Mouse (Mus musculus) G1E (cell line): ENCODE data around the gene Gm20715. TPM values are rescaled to one million over a fixed set of nuclear protein-coding genes. Genes with fewer than 3 reads are reported as not detected.
"Not testable (repeated sequence)": the region's sequence is repeated elsewhere in the genome, so short reads cannot be mapped to it uniquely, and the experiment has no call there.

Experiments
- ATAC-seq: 2 replicates; pipeline ENCODE4 v1.8.0; 2016; ENCODE audit warnings: mild to moderate bottlenecking; ENCODE audit not compliant: insufficient number of reproducible peaks, poor library complexity, low FRiP score, severe bottlenecking; ENCODE audit errors: extremely low read depth
- DNase-seq: peaks from one replicate; pipeline ENCODE4 v3.0.0; 2012; ENCODE audit warnings: low spot score
- H3K27me3 ChIP-seq: 2 replicates; pipeline ENCODE4 v1.6.1; 2012; ENCODE audit warnings: mild to moderate bottlenecking, low read length, inconsistent platforms; ENCODE audit not compliant: insufficient read depth
- H3K36me3 ChIP-seq: replicated peaks from 2 replicates; pipeline ENCODE3; 2012; ENCODE audit warnings: mild to moderate bottlenecking, inconsistent platforms
- H3K4me1 ChIP-seq: 2 replicates; pipeline ENCODE4 v1.6.1; 2012; ENCODE audit warnings: low read depth, low read length, inconsistent platforms, mixed read lengths; ENCODE audit not compliant: insufficient read depth
- H3K4me3 ChIP-seq: 2 replicates; pipeline ENCODE4 v1.5.1; 2012; ENCODE audit warnings: low read depth, mild to moderate bottlenecking, inconsistent platforms, low read length, moderate library complexity, mixed read lengths
- H3K9me3 ChIP-seq: replicated peaks from 2 replicates; pipeline ENCODE4 v1.6.1; 2012; ENCODE audit warnings: inconsistent platforms
- CTCF ChIP-seq: IDR thresholded peaks from 2 replicates; pipeline ENCODE4 v1.5.1; 2012; ENCODE audit warnings: low read depth, low read length, inconsistent platforms, mixed read lengths
- GATA1 ChIP-seq: IDR thresholded peaks from 2 replicates; pipeline ENCODE4 v1.6.1; 2012; ENCODE audit warnings: borderline replicate concordance, low read length, inconsistent platforms, mixed read lengths
- GATA2 ChIP-seq: IDR thresholded peaks from 2 replicates; pipeline ENCODE4 v1.6.1; 2012; ENCODE audit warnings: low read depth, low read length, inconsistent platforms, borderline replicate concordance
- POLR2AphosphoS5 ChIP-seq: IDR thresholded peaks from 2 replicates; pipeline ENCODE4 v1.6.1; 2012; ENCODE audit warnings: low read depth, low read length, inconsistent platforms; ENCODE audit not compliant: insufficient replicate concordance
- TAL1 ChIP-seq: conservative IDR thresholded peaks from 2 replicates; pipeline ENCODE4 v1.6.1; 2012; ENCODE audit warnings: low read depth, low read length, inconsistent platforms, mixed read lengths
- polyA plus RNA-seq: library from polyadenylated mRNA; stranded (reverse); fragments of >175 nt; gene quantifications from 2 replicates; pipeline ENCODE4 v1.2.3, GENCODE M21; 2012
- total RNA-seq, 2 experiments: library from RNA; stranded (forward) in 1 of 2; stranded (reverse) in 1 of 2; fragments of 200-1000 nt in 1 of 2; fragments of >200 nt in 1 of 2; fragmentation: Nextera tagmentation in 1 of 2; gene quantifications; 2 replicates each; pipeline ENCODE4 v1.2.3; 2014 to 2017

Gm20715 gene
- total and polyA plus RNA-seq, 3 experiments: 0.11 TPM; not detected in 2

GRCm38 (mm10) chr7:6456399-6456798, 46.3 kb downstream of the Gm20715 start:
- Histone ChIP-seq H3K27me3 (no peaks in the 10 kb centered on the region), H3K9me3 (no peaks in the 10 kb centered on the region), H3K36me3 (no peaks in the 10 kb centered on the region), H3K4me3 (no peak overlapping the region), H3K4me1 (no peaks in the 10 kb centered on the region)
- ATAC-seq (no peak; the same call in 1 of the 2 replicates), DNase-seq (no peak)
- TF ChIP-seq GATA2: no peak
- TF ChIP-seq POLR2AphosphoS5: no peak
- no peak for TF ChIP-seq CTCF
- no peak for TF ChIP-seq TAL1
- no peak for TF ChIP-seq GATA1

GRCm38 (mm10) chr7:6466951-6467350, 56.9 kb downstream of the Gm20715 start, which contains the start of gene Olfr1346:
Gene Olfr1346 (plus strand): TSS chr7:6467101.
- H3K27me3 ChIP-seq: no peaks in the 10 kb centered on the region
- DNase-seq (no peak), ATAC-seq (no peak)
- no peaks in the 10 kb centered on the region for H3K4me1 ChIP-seq
- H3K36me3 ChIP-seq: no peaks in the 10 kb centered on the region
- H3K4me3 ChIP-seq: no peak within 1 kb of the TSS
- no peak for TF ChIP-seq TAL1
- TF ChIP-seq GATA2: no peak
- no peak for TF ChIP-seq POLR2AphosphoS5
- TF ChIP-seq GATA1: no peak
- no peak for TF ChIP-seq CTCF
- no peaks in the 10 kb centered on the region for H3K9me3 ChIP-seq

- not testable (repeated sequence) for ATAC-seq, H3K9me3 ChIP-seq
Measured at GRCm38 (mm10) chr7:6477633-6478032, 67.6 kb downstream of the Gm20715 start.

GRCm38 (mm10) chr7:6486841-6487240, 76.8 kb downstream of the Gm20715 start, which contains the start of gene Olfr5:
Gene Olfr5 (minus strand): TSS chr7:6486941.
- no peaks in the 10 kb centered on the region for H3K4me1 ChIP-seq
- H3K9me3 ChIP-seq: no peaks in the 10 kb centered on the region
- H3K4me3 ChIP-seq: no peak within 1 kb of the TSS
- TF ChIP-seq POLR2AphosphoS5 (no peak), GATA2 (no peak), GATA1 (no peak), TAL1 (no peak), CTCF (no peak)
- H3K36me3 ChIP-seq: no peaks in the 10 kb centered on the region
- DNase-seq (no peak), ATAC-seq (no peak)
- H3K27me3 ChIP-seq: no peaks in the 10 kb centered on the region

More at GRCm38 (mm10) chr7:6477633-6478032, 67.6 kb downstream of the Gm20715 start:
- H3K27me3 ChIP-seq, DNase-seq, H3K4me3 ChIP-seq, H3K36me3 ChIP-seq, H3K4me1 ChIP-seq: not testable (repeated sequence)

Other genes starting within 250 kb of the Gm20715 start
- 7.1 and 15.0 TPM in 2 replicates for gene Zfp444, start 238.1 kb upstream of the Gm20715 start, total RNA-seq (2014; fragmentation: Nextera tagmentation)
- gene Zfp444, start 238.1 kb upstream of the Gm20715 start, total RNA-seq (2017): 26.9 and 29.3 TPM in 2 replicates
- 45.2 and 48.6 TPM in 2 replicates for gene Zfp444, start 238.1 kb upstream of the Gm20715 start, polyA plus RNA-seq
- gene Galp, start 213.2 kb upstream of the Gm20715 start, total RNA-seq (2014; fragmentation: Nextera tagmentation): not detected in 2 replicates
- not detected in 2 replicates for gene Galp, start 213.2 kb upstream of the Gm20715 start, total RNA-seq (2017)
- not detected in 2 replicates for gene Galp, start 213.2 kb upstream of the Gm20715 start, polyA plus RNA-seq
- gene Zscan5b, start 188.0 kb upstream of the Gm20715 start, total RNA-seq (2014; fragmentation: Nextera tagmentation): not detected in 2 replicates
- not detected in 2 replicates for gene Zscan5b, start 188.0 kb upstream of the Gm20715 start, total RNA-seq (2017)
- not detected in 2 replicates for gene Zscan5b, start 188.0 kb upstream of the Gm20715 start, polyA plus RNA-seq
- gene Epp13, start 157.6 kb upstream of the Gm20715 start, total RNA-seq (2014; fragmentation: Nextera tagmentation): not detected in 2 replicates
- not detected in 2 replicates for gene Epp13, start 157.6 kb upstream of the Gm20715 start, total RNA-seq (2017)
- not detected in 2 replicates for gene Epp13, start 157.6 kb upstream of the Gm20715 start, polyA plus RNA-seq
- 10.1 and 12.8 TPM in 2 replicates for gene Zfp667, start 123.7 kb upstream of the Gm20715 start, total RNA-seq (2014; fragmentation: Nextera tagmentation)
- gene Zfp667, start 123.7 kb upstream of the Gm20715 start, total RNA-seq (2017): 16.3 and 17.0 TPM in 2 replicates
- 0.19 and 0.47 TPM in 2 replicates for gene Zfp667, start 123.7 kb upstream of the Gm20715 start, polyA plus RNA-seq
- gene Zfp583, start 79.0 kb upstream of the Gm20715 start, total RNA-seq (2014; fragmentation: Nextera tagmentation): 1.2 and 3.1 TPM in 2 replicates
- 0.49 and 0.64 TPM in 2 replicates for gene Zfp583, start 79.0 kb upstream of the Gm20715 start, total RNA-seq (2017)
- gene Zfp583, start 79.0 kb upstream of the Gm20715 start, polyA plus RNA-seq: 0.29 and 0.38 TPM in 2 replicates
- gene Gm3854, start 66.5 kb upstream of the Gm20715 start, total RNA-seq (2014; fragmentation: Nextera tagmentation): not detected in 2 replicates
- gene Gm3854, start 66.5 kb upstream of the Gm20715 start, total RNA-seq (2017): 0.05 and 0.12 TPM in 2 replicates
- gene Gm3854, start 66.5 kb upstream of the Gm20715 start, polyA plus RNA-seq: not detected in 2 replicates
- 0.83 and 8.5 TPM in 2 replicates for gene Zfp78, start 47.0 kb upstream of the Gm20715 start, total RNA-seq (2014; fragmentation: Nextera tagmentation)
- gene Zfp78, start 47.0 kb upstream of the Gm20715 start, total RNA-seq (2017): 2.3 and 2.5 TPM in 2 replicates
- 0.03 and 0.12 TPM in 2 replicates for gene Zfp78, start 47.0 kb upstream of the Gm20715 start, polyA plus RNA-seq
- 2.1 and 5.8 TPM in 2 replicates for gene Zfp28, start 27.0 kb upstream of the Gm20715 start, total RNA-seq (2014; fragmentation: Nextera tagmentation)
- 1.8 and 2.6 TPM in 2 replicates for gene Zfp28, start 27.0 kb upstream of the Gm20715 start, total RNA-seq (2017)
- gene Zfp28, start 27.0 kb upstream of the Gm20715 start, polyA plus RNA-seq: 0.46 and 0.63 TPM in 2 replicates
- gene Smim17, start 11.6 kb upstream of the Gm20715 start, total RNA-seq (2014; fragmentation: Nextera tagmentation): 1.5 TPM in 1 of 2 replicates, not detected in the other
- not detected in 2 replicates for gene Smim17, start 11.6 kb upstream of the Gm20715 start, total RNA-seq (2017)
- gene Smim17, start 11.6 kb upstream of the Gm20715 start, polyA plus RNA-seq: not detected in 2 replicates
- not detected in 2 replicates for gene Olfr1344, start 28.4 kb downstream of the Gm20715 start, total RNA-seq (2014; fragmentation: Nextera tagmentation)
- gene Olfr1344, start 28.4 kb downstream of the Gm20715 start, total RNA-seq (2017): 0.11 TPM in 1 of 2 replicates, not detected in the other
- not detected in 2 replicates for gene Olfr1344, start 28.4 kb downstream of the Gm20715 start, polyA plus RNA-seq
- gene Olfr1336, start 45.9 kb downstream of the Gm20715 start, total RNA-seq (2014; fragmentation: Nextera tagmentation): not detected in 2 replicates
- gene Olfr1336, start 45.9 kb downstream of the Gm20715 start, total RNA-seq (2017): under 0.01 and 0.16 TPM in 2 replicates
- gene Olfr1336, start 45.9 kb downstream of the Gm20715 start, polyA plus RNA-seq: not detected in 2 replicates
- not detected in 2 replicates for gene Olfr1346, start 56.8 kb downstream of the Gm20715 start, total RNA-seq (2014; fragmentation: Nextera tagmentation)
- 0.06 and 0.11 TPM in 2 replicates for gene Olfr1346, start 56.8 kb downstream of the Gm20715 start, total RNA-seq (2017)
- not detected in 2 replicates for gene Olfr1346, start 56.8 kb downstream of the Gm20715 start, polyA plus RNA-seq
- gene Olfr5, start 76.7 kb downstream of the Gm20715 start, total RNA-seq (2014; fragmentation: Nextera tagmentation): not detected in 2 replicates
- gene Olfr5, start 76.7 kb downstream of the Gm20715 start, total RNA-seq (2017): 0.11 TPM in 1 of 2 replicates, not detected in the other
- not detected in 2 replicates for gene Olfr5, start 76.7 kb downstream of the Gm20715 start, polyA plus RNA-seq
- gene Olfr1347, start 89.5 kb downstream of the Gm20715 start, total RNA-seq (2014; fragmentation: Nextera tagmentation): not detected in 2 replicates
- gene Olfr1347, start 89.5 kb downstream of the Gm20715 start, total RNA-seq (2017): 0.12 and 0.33 TPM in 2 replicates
- gene Olfr1347, start 89.5 kb downstream of the Gm20715 start, polyA plus RNA-seq: not detected in 2 replicates
- gene Olfr1348, start 98.5 kb downstream of the Gm20715 start, total RNA-seq (2014; fragmentation: Nextera tagmentation): not detected in 2 replicates
- 0.23 TPM in 1 of 2 replicates, not detected in the other for gene Olfr1348, start 98.5 kb downstream of the Gm20715 start, total RNA-seq (2017)
- gene Olfr1348, start 98.5 kb downstream of the Gm20715 start, polyA plus RNA-seq: not detected in 2 replicates
- not detected in 2 replicates for gene Olfr1349, start 112.7 kb downstream of the Gm20715 start, total RNA-seq (2014; fragmentation: Nextera tagmentation)
- gene Olfr1349, start 112.7 kb downstream of the Gm20715 start, total RNA-seq (2017): 0.12 and 0.22 TPM in 2 replicates
- gene Olfr1349, start 112.7 kb downstream of the Gm20715 start, polyA plus RNA-seq: not detected in 2 replicates
- gene Olfr1350, start 154.6 kb downstream of the Gm20715 start, total RNA-seq (2014; fragmentation: Nextera tagmentation): not detected in 2 replicates
- 0.05 and 0.29 TPM in 2 replicates for gene Olfr1350, start 154.6 kb downstream of the Gm20715 start, total RNA-seq (2017)
- not detected in 2 replicates for gene Olfr1350, start 154.6 kb downstream of the Gm20715 start, polyA plus RNA-seq